Mouse (Mus musculus) liver, adult 2 months (tissue): ENCODE results near the gene Cygb. TPM values are rescaled to one million over a fixed set of nuclear protein-coding genes. Genes with fewer than 3 reads are reported as not detected.

Experiments used
- DNase-seq: peaks from one replicate; pipeline ENCODE4 v3.0.0-alpha.2; 2011; ENCODE audit warnings: low read depth, low spot score; ENCODE audit errors: extremely low read depth
- H3K27ac ChIP-seq: fragments of 200-500 bp; replicated peaks from 2 replicates; pipeline ENCODE4 v1.5.1; 2012; ENCODE audit warnings: low read depth, mild to moderate bottlenecking, control low read depth, inconsistent platforms, low read length; ENCODE audit not compliant: insufficient read depth
- H3K27me3 ChIP-seq: fragments of 200-500 bp; 2 replicates; pipeline ENCODE4 v1.6.1; 2012; ENCODE audit warnings: mild to moderate bottlenecking, moderate library complexity, low read length, inconsistent platforms; ENCODE audit not compliant: control insufficient read depth, insufficient read depth
- H3K36me3 ChIP-seq: fragments of 200-500 bp; 2 replicates; pipeline ENCODE4 v1.6.1; 2012; ENCODE audit warnings: low read length, inconsistent platforms; ENCODE audit not compliant: control insufficient read depth, insufficient read depth
- H3K4me1 ChIP-seq: fragments of 200-500 bp; 2 replicates; pipeline ENCODE4 v1.6.1; 2011; ENCODE audit warnings: low read length; ENCODE audit not compliant: control insufficient read depth, insufficient read depth
- H3K4me3 ChIP-seq: fragments of 200-500 bp; 2 replicates; pipeline ENCODE4 v1.5.1; 2011; ENCODE audit warnings: low read depth, mild to moderate bottlenecking, control low read depth, low read length, moderate library complexity; ENCODE audit not compliant: insufficient read depth
- H3K79me2 ChIP-seq: fragments of 200-500 bp; 2 replicates; pipeline ENCODE4 v1.6.1; 2012; ENCODE audit warnings: inconsistent platforms, mild to moderate bottlenecking, low read length, moderate library complexity; ENCODE audit not compliant: control insufficient read depth, insufficient read depth
- H3K9ac ChIP-seq: fragments of 200-500 bp; 2 replicates; pipeline ENCODE4 v1.6.1; 2012; ENCODE audit warnings: low read depth, mild to moderate bottlenecking, control low read depth, inconsistent platforms, low read length
- CTCF ChIP-seq: fragments of 200-500 bp; IDR thresholded peaks from 2 replicates; pipeline ENCODE4 v1.5.1; 2011; ENCODE audit warnings: low read depth, low read length, control low read depth
- POLR2A ChIP-seq: fragments of 200-500 bp; IDR thresholded peaks from 2 replicates; pipeline ENCODE4 v1.6.1; 2011; ENCODE audit warnings: low read length, control low read depth; ENCODE audit not compliant: insufficient read depth; ENCODE audit errors: extremely low read depth
- WGBS: fragments of 180-500 bp; shearing (Covaris S2); methylation state at CpG from one replicate; pipeline ENCODE4 v1.1.7; 2018; 5-methylcytosine and 5-hydroxymethylcytosine counted together
- polyA plus RNA-seq: library from polyadenylated mRNA; depleted of rRNA; stranded (reverse); fragments of >200 nt; gene quantifications from 2 replicates; pipeline ENCODE4 v1.2.3, GENCODE M21; 2012
- total RNA-seq: library from RNA; depleted of rRNA; stranded (reverse); fragments of >200 nt; gene quantifications from 2 replicates; pipeline ENCODE4 v1.2.3, GENCODE M21; 2014

Gene Cygb
- total and polyA plus RNA-seq, 2 experiments, result 2.6 to 5.6 TPM

GRCm38 (mm10) chr11:116672595-116672994 lies 18.5 kb upstream of the Cygb start:
- WGBS, result 42% methylated on average over 7 of the region's 7 CpGs
- H3K27me3 ChIP-seq, result no peaks in the 10 kb centered on the region
- DNase-seq, result no peak
- peaks cover 4% of the 10 kb centered on the region; the same call in 1 of the 2 replicates for H3K79me2 ChIP-seq
- no peak overlapping the region for H3K27ac ChIP-seq
- TF ChIP-seq CTCF (no peak), POLR2A (no peak)
- peaks cover 4% of the 10 kb centered on the region for H3K4me1 ChIP-seq
- H3K9ac ChIP-seq, result no peak overlapping the region; the same call in 1 of the 2 replicates
- peaks cover 41% of the 10 kb centered on the region for H3K36me3 ChIP-seq
- H3K4me3 ChIP-seq, result no peak overlapping the region

- no peak for DNase-seq
- Histone ChIP-seq H3K36me3 (peaks cover 39% of the 10 kb centered on the region), H3K27ac (peak overlapping the region; percentile 51), H3K27me3 (no peaks in the 10 kb centered on the region), H3K9ac (peak overlapping the region; percentile 80), H3K4me1 (peaks cover 4% of the 10 kb centered on the region), H3K79me2 (peaks cover 4% of the 10 kb centered on the region; the same call in 1 of the 2 replicates), H3K4me3 (peak overlapping the region; percentile 65)
- TF ChIP-seq POLR2A (no peak), CTCF (no peak)
- whole genome bisulfite sequencing, result 1% methylated on average over 24 of the region's 24 CpGs
Observed at GRCm38 (mm10) chr11:116671845-116672434, 17.8 kb upstream of the Cygb start.

GRCm38 (mm10) chr11:116671112-116671844 lies 17.2 kb upstream of the Cygb start:
- under 1% methylated on average over 45 of the region's 45 CpGs for WGBS
- DNase-seq, result peak; percentile 97
- peak overlapping the region; percentile 80 for H3K9ac ChIP-seq
- H3K79me2 ChIP-seq, result peaks cover 4% of the 10 kb centered on the region; the same call in 1 of the 2 replicates
- H3K27ac ChIP-seq, result peak overlapping the region; percentile 51
- H3K4me1 ChIP-seq, result peaks cover 4% of the 10 kb centered on the region
- peaks cover 33% of the 10 kb centered on the region for H3K36me3 ChIP-seq
- H3K27me3 ChIP-seq, result no peaks in the 10 kb centered on the region
- TF ChIP-seq POLR2A (peak; percentile 78), CTCF (peak; percentile 90)
- H3K4me3 ChIP-seq, result peak overlapping the region; percentile 65

GRCm38 (mm10) chr11:116670386-116670785 lies 16.3 kb upstream of the Cygb start:
- H3K27ac ChIP-seq, result no peak overlapping the region
- no peak overlapping the region for H3K9ac ChIP-seq
- peaks cover 4% of the 10 kb centered on the region for H3K4me1 ChIP-seq

GRCm38 (mm10) chr11:116669787-116670365 lies 15.8 kb upstream of the Cygb start:
- no peak overlapping the region for H3K9ac ChIP-seq
- no peak overlapping the region for H3K27ac ChIP-seq
- H3K4me1 ChIP-seq, result peaks cover 4% of the 10 kb centered on the region
- H3K27me3 ChIP-seq, result no peaks in the 10 kb centered on the region
- H3K79me2 ChIP-seq, result peaks cover 4% of the 10 kb centered on the region; the same call in 1 of the 2 replicates
- TF ChIP-seq CTCF (no peak), POLR2A (no peak)
- no peak overlapping the region for H3K4me3 ChIP-seq
- no peak for DNase-seq
- 69% methylated on average over 13 of the region's 13 CpGs for WGBS
- peaks cover 21% of the 10 kb centered on the region for H3K36me3 ChIP-seq

More at GRCm38 (mm10) chr11:116670386-116670785, 16.3 kb upstream of the Cygb start:
- Histone ChIP-seq H3K79me2 (peaks cover 4% of the 10 kb centered on the region; the same call in 1 of the 2 replicates), H3K4me3 (no peak overlapping the region), H3K27me3 (no peaks in the 10 kb centered on the region), H3K36me3 (peaks cover 26% of the 10 kb centered on the region)
- 86% methylated on average over 7 of the region's 7 CpGs for WGBS
- TF ChIP-seq POLR2A, result no peak
- no peak for TF ChIP-seq CTCF
- DNase-seq, result no peak
